Comparison of ENCODE assay signal across 12 mouse cellular contexts in genomic region chr3:107808013-107808750, GRCm38 (mm10). TPM values are rescaled to one million over a fixed set of nuclear protein-coding genes. Genes with fewer than 3 reads are reported as not detected.
DNase-seq lines count a peak whose midpoint lies in the region; ATAC-seq and TF ChIP-seq lines count a peak whose summit lies in the region.
"Had no signal": no experiment of that assay in that cellular context is flagged by ENCODE, and none has a peak within 500 bp of the region (broad histone marks: within the 10 kb centered on the region; RNA-seq: fewer than 3 reads in every experiment).

No protein-coding gene starts in this region.

- peaks cover 14% of the 10 kb centered on the region; the same call in 1 of the 2 replicates for H3K4me1 ChIP-seq in lung, embryonic 14.5 days (ENCODE audit: insufficient read depth)
- H3K4me1 ChIP-seq in forebrain, embryonic 16.5 days (replicated peaks; ENCODE audit: control insufficient read depth, insufficient read depth, low read length): peaks cover 23% of the 10 kb centered on the region

- H3K9ac ChIP-seq in lung, embryonic 14.5 days: no peak overlapping the region
- H3K9ac ChIP-seq in forebrain, embryonic 16.5 days (replicated peaks; ENCODE audit: low read depth, low read length): no peak overlapping the region
- H3K9ac ChIP-seq: liver, embryonic 15.5 days had no signal

- no peaks in the 10 kb centered on the region for H3K9me3 ChIP-seq in lung, embryonic 14.5 days (ENCODE audit: low read depth, low read length)
- no peaks in the 10 kb centered on the region for H3K9me3 ChIP-seq in forebrain, embryonic 16.5 days (ENCODE audit: control insufficient read depth, low read length)
- H3K9me3 ChIP-seq: liver, embryonic 15.5 days had no signal

- H3K27ac ChIP-seq in lung, embryonic 14.5 days (ENCODE audit: low read depth): peak overlapping the region; percentile 9; the same call in 1 of the 2 replicates
- H3K27ac ChIP-seq in forebrain, embryonic 16.5 days (ENCODE audit: low read length): peak overlapping the region; percentile 89
- H3K27ac ChIP-seq: liver, embryonic 15.5 days had no signal

- no peak for TF ChIP-seq CTCF in lung, embryonic 14.5 days (IDR thresholded peaks at IDR 0.05; ENCODE audit: low read depth)

- H3K4me3 ChIP-seq in lung, embryonic 14.5 days (ENCODE audit: low read depth, low read length): no peak overlapping the region
- H3K4me3 ChIP-seq in forebrain, embryonic 16.5 days (replicated peaks; ENCODE audit: low read length): no peak overlapping the region
- H3K4me3 ChIP-seq: liver, embryonic 15.5 days; myocyte had no signal

- H3K27me3 ChIP-seq in lung, embryonic 14.5 days (ENCODE audit: insufficient read depth, low read length): no peaks in the 10 kb centered on the region
- H3K27me3 ChIP-seq in forebrain, embryonic 16.5 days (replicated peaks; ENCODE audit: control insufficient read depth, insufficient read depth, low read length): no peaks in the 10 kb centered on the region
- H3K27me3 ChIP-seq: liver, embryonic 15.5 days had no signal

- 30% methylated on average over 14 of the region's 14 CpGs for WGBS in lung, embryonic 14.5 days
- 17% methylated on average over 14 of the region's 14 CpGs for WGBS in forebrain, embryonic 16.5 days

- peak; percentile 7; the same call in 1 of the 2 replicates for ATAC-seq in frontal cortex, adult (ENCODE audit: low TSS enrichment)
- ATAC-seq in lung, embryonic 14.5 days (ENCODE audit: insufficient read depth): peak; percentile 62
- ATAC-seq in forebrain, embryonic 16.5 days: peak; percentile 64

- DNase-seq in frontal cortex, postnatal 14 days (ENCODE audit: low spot score in 2 of 2): no peak
- peak; percentile 83 for DNase-seq in lung, embryonic 14.5 days
- DNase-seq in lung, postnatal 14 days: no peak
- DNase-seq in lung, postnatal 10 days: peak; percentile 58
- DNase-seq in adrenal gland, postnatal 4 days (ENCODE audit: low spot score in 2 of 2): no peak
- DNase-seq in B cell, adult 2 months: no peak
- DNase-seq: adrenal gland, postnatal 36 days; cerebellum, adult 9-11 months had no signal

- peak overlapping the region; percentile 25 for H3K4me2 ChIP-seq in lung, embryonic 14.5 days
- H3K4me2 ChIP-seq in forebrain, embryonic 16.5 days (ENCODE audit: low read length): peak overlapping the region; percentile 33
- H3K4me2 ChIP-seq: liver, embryonic 15.5 days had no signal

- no peaks in the 10 kb centered on the region for H3K36me3 ChIP-seq in lung, embryonic 14.5 days (ENCODE audit: insufficient read depth)
- no peaks in the 10 kb centered on the region for H3K36me3 ChIP-seq in forebrain, embryonic 16.5 days (ENCODE audit: control insufficient read depth, insufficient read depth)
- H3K36me3 ChIP-seq: liver, embryonic 15.5 days had no signal

RNA-seq across cellular contexts. Expression of gene Csf1, which starts 47.9 kb away (rescaled TPM):
- 9.3 and 12.9 TPM in 2 replicates for polyA plus RNA-seq in lung, embryonic 14.5 days (2014; fragmentation: Nextera tagmentation; extraction: Ambion mirVana)
- polyA plus RNA-seq in forebrain, embryonic 16.5 days (2015; fragmentation: Nextera tagmentation; extraction: Ambion mirVana): 7.3 and 8.1 TPM in 2 replicates
- total RNA-seq in adrenal gland, postnatal 4 days (2021): 10 to 100 TPM; 18.0 to 19.8 TPM

Comparison
In these comparisons a context has a peak if more than half of its experiments do, and no peak if none do; other contexts are left out.
1. DNase-seq: peak in lung, embryonic 14.5 days (single experiment) and lung, postnatal 10 days (single experiment); none in frontal cortex, postnatal 14 days (0 of 2), lung, postnatal 14 days (single experiment), adrenal gland, postnatal 4 days (0 of 2) and B cell, adult 2 months (0 of 2).
2. ATAC-seq: peak in every context shown above with its lines; median percentile 64 in forebrain, embryonic 16.5 days; 62 in lung, embryonic 14.5 days; 7 in frontal cortex, adult.